Mouse (Mus musculus) urinary bladder, postnatal 36 days (tissue): Measurements from ENCODE around the gene Tm9sf2.
"Not testable (repeated sequence)": the region's sequence is repeated elsewhere in the genome, so short reads cannot be mapped to it uniquely, and the experiment has no call there.

Experiments
- DNase-seq, 2 experiments: peaks; one replicate each; pipeline ENCODE4 v3.0.0; 2022; ENCODE audit warnings: low spot score in 2 of 2, mixed read lengths in 1 of 2

Gene Tm9sf2

GRCm38 (mm10) chr14:122106822-122107468 is at the start of gene Tm9sf2:
TSS of gene Tm9sf2 (plus strand) at chr14:122107038.
- DNase-seq: peak; percentile 88 to 94

GRCm38 (mm10) chr14:122057941-122058346 is 48.9 kb upstream of the Tm9sf2 start:
- no peak for DNase-seq

- DNase-seq: peak; percentile 75 to 83
These were observed 46.2 kb upstream of the Tm9sf2 start for GRCm38 (mm10) chr14:122060642-122061041.

DNA sequence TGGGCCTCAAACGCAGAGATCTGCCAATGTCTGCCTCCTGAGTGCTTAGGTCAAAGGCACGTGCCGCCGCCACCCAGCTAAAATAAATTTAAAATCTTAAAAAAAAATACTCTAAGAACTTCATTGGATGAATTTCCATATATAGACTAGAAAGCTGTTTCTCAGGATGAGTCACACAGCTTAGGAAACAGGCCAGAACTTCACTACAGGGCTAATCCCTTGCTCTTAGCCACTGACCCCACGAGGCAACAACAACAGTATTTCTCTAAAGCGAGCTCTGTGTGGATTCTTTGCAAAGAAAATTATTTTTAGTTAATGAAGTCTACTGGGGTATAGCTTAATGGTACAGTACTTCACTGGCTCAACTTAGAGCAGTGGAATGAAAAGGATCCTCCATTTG is 45.5 kb upstream of the Tm9sf2 start:
- DNase-seq: no peak

- no peak for DNase-seq
These were observed 44.3 kb upstream of the Tm9sf2 start for GRCm38 (mm10) chr14:122062411-122063090.

- no peak for DNase-seq
These were observed 43.2 kb upstream of the Tm9sf2 start for GRCm38 (mm10) chr14:122063599-122063998.

- DNase-seq: peak; percentile 48 to 50
These were observed 42.3 kb upstream of the Tm9sf2 start for GRCm38 (mm10) chr14:122064519-122064918.

DNA sequence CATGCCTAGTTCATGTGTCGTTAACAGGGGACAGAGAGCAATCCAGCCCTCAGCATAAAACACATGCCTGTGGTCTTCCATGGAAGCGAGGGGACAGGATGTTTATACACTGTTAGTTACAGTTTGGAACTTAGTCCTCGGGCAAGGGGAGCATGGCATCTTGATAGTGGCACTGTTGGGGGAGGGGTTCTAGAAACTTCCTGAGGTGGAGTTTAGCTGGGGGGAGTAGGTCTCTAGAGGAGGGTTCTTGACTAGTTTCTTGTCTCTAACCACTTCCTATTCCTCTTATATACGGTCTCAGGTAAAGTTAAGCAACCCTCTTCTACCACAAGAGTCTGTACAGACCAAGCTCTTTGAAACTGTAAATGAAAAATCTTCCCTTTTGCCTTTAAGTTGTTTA is 40.6 kb upstream of the Tm9sf2 start:
- no peak for DNase-seq

GRCm38 (mm10) chr14:122068036-122068435 is 38.8 kb upstream of the Tm9sf2 start:
- DNase-seq: not testable (repeated sequence)

DNA sequence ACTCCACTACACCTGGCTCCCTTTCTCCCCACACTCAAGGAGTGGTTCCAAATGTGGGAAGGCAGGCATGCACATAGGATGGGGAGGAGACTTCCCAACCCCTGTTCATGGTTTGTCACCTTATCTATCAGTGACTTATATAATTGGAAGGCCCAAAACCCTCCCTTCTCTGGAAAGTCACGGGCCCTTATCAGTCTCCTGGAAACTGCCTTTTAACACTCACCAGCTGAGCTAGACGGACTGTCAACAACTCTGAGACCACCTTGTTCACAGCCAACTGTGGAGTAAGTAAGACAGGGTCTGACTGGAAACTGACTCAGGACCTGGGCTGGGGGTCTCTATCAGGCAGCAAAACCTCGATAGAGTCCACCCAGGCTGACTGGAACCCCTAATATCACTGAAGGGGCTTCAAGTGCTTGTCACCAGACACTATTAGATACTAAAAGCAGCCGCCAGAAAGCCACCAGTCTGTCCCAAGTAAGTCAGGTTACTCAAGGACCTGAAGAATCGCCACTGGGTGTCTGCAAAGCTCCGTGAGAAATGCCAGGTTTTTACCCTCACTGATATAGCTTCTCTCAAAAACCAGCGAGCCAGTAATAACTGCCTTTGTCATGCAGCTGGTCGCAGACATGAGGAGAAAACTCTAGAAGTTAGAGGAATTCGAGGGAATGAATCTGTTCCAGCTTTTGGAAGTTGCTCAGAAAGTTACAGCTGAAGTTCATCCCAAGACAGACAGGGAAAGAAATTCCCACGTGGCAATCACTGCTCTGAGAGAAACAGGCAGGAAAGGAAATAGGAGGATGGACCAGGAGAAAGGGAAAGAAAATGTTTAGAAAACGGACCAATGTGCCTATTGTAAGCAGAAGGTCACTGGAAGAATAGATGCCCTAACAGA is 37.8 kb upstream of the Tm9sf2 start:
- no peak for DNase-seq

DNA sequence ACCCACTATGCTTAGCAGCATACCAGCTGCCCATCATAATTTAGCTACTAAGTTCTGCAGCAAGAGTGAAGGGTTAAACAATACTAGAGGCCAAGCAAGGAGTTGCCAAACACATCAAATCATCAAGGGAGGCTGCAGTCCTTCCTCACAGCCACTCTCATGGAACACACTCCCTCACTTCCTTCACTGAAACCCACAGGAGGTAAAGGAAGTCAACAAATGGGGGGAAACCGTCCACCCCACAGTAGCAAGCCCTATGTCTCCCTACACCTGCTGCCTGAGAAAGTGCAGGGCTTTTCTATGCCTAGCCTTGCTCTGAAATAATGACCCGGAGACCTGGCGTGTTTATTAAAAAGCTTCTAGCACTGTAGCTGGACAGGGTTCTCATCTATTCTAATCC is 36.9 kb upstream of the Tm9sf2 start:
- DNase-seq: no peak

GRCm38 (mm10) chr14:122073422-122073821 is 33.4 kb upstream of the Tm9sf2 start:
- DNase-seq: no peak

- DNase-seq: no peak
These were observed 32.5 kb upstream of the Tm9sf2 start for GRCm38 (mm10) chr14:122074360-122074759.

GRCm38 (mm10) chr14:122075485-122076200 is 31.2 kb upstream of the Tm9sf2 start:
- DNase-seq: no peak

DNA sequence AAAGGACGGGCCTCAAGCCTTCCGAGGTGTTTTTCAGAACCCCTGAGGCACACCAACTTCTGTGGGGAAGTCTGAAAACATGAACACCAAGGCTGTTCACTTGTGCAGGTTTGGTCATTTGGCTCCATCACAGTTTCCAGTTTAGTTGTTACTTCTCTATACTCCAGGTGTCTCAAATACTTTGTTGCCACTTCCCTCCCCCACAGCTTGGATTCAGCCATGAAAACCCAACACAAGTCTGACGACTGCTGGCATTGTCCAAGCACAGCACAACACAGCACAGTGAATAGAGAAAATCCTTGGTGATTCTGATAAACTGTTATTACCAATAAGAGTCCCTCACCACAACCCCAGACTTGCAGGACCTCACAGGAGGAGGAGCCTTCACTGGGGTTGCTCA is 29.8 kb upstream of the Tm9sf2 start:
- DNase-seq: no peak

DNA sequence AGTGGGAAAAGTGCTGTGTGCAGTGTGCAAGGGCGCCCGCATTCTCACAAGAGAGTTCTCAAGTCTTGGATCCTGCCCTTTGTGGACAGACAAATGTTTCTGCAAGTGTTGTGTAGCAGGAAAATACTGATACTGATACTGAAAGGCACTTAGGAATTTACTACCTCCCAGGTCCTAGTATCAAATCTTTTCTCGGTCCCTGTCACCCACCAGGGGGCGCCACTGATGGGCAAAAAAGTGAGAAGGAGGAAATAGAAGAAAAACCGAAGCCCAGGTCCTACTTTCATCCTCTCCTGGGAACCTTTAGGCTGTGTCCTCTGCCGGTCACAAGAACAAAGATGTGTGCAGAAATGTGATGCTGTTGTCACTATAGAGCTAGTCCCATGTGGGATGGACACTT is 27.4 kb upstream of the Tm9sf2 start:
- peak; percentile 47 to 68 for DNase-seq

DNA sequence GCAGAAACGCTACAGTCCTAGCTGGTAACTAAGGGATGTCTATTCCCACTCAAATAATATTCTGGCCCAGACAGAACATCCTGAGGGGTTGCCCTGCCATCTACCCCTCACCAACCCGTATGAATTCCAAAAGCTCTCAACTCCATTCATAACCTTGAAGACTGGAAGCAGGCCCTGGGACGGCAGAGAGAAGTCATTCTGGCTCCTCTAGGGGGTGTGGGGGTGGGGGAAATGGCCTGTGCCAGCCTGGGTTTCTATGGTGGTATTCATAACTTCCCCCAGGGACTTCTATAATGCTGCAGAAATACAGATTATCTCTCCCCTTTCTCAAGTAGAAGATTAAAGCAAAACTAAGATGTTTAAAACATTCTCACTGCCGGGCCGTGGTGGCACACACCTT is 26.9 kb upstream of the Tm9sf2 start:
- DNase-seq: no peak

- no peak for DNase-seq
These were observed 25.5 kb upstream of the Tm9sf2 start for GRCm38 (mm10) chr14:122081308-122081707.

DNA sequence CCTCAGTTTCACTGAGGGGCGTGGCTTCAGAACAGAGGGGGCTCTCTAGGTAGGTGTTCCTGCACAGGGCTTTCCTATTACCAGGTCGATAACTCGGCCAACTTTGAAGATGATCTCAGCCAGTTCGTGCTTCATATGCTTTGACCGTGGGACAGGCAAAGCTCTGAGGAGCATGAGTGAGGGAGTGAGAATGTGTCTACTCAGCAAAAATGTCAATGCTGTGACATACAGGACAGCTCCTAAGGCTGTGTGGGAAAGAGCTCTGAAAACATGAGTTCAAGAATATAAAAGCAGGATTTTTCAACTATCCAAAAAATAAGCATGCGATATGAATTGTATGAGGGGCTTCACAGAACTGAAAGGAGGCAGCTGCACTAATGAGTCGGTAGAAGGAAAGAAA is 23.3 kb upstream of the Tm9sf2 start:
- no peak for DNase-seq

- no peak for DNase-seq
These were observed 18.9 kb upstream of the Tm9sf2 start for GRCm38 (mm10) chr14:122087956-122088355.

GRCm38 (mm10) chr14:122092363-122092762 is 14.5 kb upstream of the Tm9sf2 start:
- no peak for DNase-seq

GRCm38 (mm10) chr14:122096331-122096730 is 10.5 kb upstream of the Tm9sf2 start:
- DNase-seq: no peak
